Mouse (Mus musculus): ENCODE data around the gene Glp2r. TPM values are rescaled to one million over a fixed set of nuclear protein-coding genes. Genes with fewer than 3 reads are reported as not detected.

Gene Glp2r
- polyA plus RNA-seq, 1 experiment from 2014 or later, result not detected

- H3K4me3 ChIP-seq (replicated peaks; ENCODE audit: low read length), result no peak overlapping the region
Observed at GRCm38 (mm10) chr11:67670031-67670430, 100.9 kb downstream of the Glp2r start.

GRCm38 (mm10) chr11:67668460-67669007 is 102.4 kb downstream of the Glp2r start:
- no peak overlapping the region for H3K4me3 ChIP-seq (replicated peaks; ENCODE audit: low read length)
- 89% methylated on average over 3 of the region's 3 CpGs for WGBS
- H3K27me3 ChIP-seq (ENCODE audit: control insufficient read depth, insufficient read depth, low read length), result no peaks in the 10 kb centered on the region
- H3K9me3 ChIP-seq (ENCODE audit: control insufficient read depth, low read length), result no peaks in the 10 kb centered on the region
- H3K4me1 ChIP-seq (replicated peaks; ENCODE audit: control insufficient read depth, insufficient read depth, low read length), result no peaks in the 10 kb centered on the region
- ATAC-seq (ENCODE audit: low FRiP score) (no peak), DNase-seq (ENCODE audit: low spot score) (no peak)
- no peak overlapping the region for H3K9ac ChIP-seq
- H3K36me3 ChIP-seq (replicated peaks; ENCODE audit: control insufficient read depth, insufficient read depth), result no peaks in the 10 kb centered on the region
- no peak overlapping the region for H3K4me2 ChIP-seq (replicated peaks)
- H3K27ac ChIP-seq, result no peak overlapping the region

More at GRCm38 (mm10) chr11:67670031-67670430, 100.9 kb downstream of the Glp2r start:
- Histone ChIP-seq H3K27me3 (ENCODE audit: control insufficient read depth, insufficient read depth, low read length) (no peaks in the 10 kb centered on the region), H3K4me2 (replicated peaks) (no peak overlapping the region), H3K9ac (no peak overlapping the region), H3K4me1 (replicated peaks; ENCODE audit: control insufficient read depth, insufficient read depth, low read length) (no peaks in the 10 kb centered on the region), H3K27ac (no peak overlapping the region), H3K9me3 (ENCODE audit: control insufficient read depth, low read length) (no peaks in the 10 kb centered on the region), H3K36me3 (replicated peaks; ENCODE audit: control insufficient read depth, insufficient read depth) (no peaks in the 10 kb centered on the region)
- DNase-seq (ENCODE audit: low spot score), result no peak
- ATAC-seq (ENCODE audit: low FRiP score), result no peak
- WGBS, result over 99% methylated on average over 6 of the region's 6 CpGs

GRCm38 (mm10) chr11:67667531-67668332 is 103.2 kb downstream of the Glp2r start:
- Histone ChIP-seq H3K27me3 (ENCODE audit: control insufficient read depth, insufficient read depth, low read length) (no peaks in the 10 kb centered on the region), H3K9me3 (ENCODE audit: control insufficient read depth, low read length) (no peaks in the 10 kb centered on the region), H3K9ac (no peak overlapping the region), H3K4me2 (replicated peaks) (no peak overlapping the region), H3K27ac (no peak overlapping the region), H3K36me3 (replicated peaks; ENCODE audit: control insufficient read depth, insufficient read depth) (no peaks in the 10 kb centered on the region), H3K4me1 (replicated peaks; ENCODE audit: control insufficient read depth, insufficient read depth, low read length) (no peaks in the 10 kb centered on the region), H3K4me3 (replicated peaks; ENCODE audit: low read length) (no peak overlapping the region)
- WGBS, result 77% methylated on average over 13 of the region's 13 CpGs
- peak; percentile 51; the same call in 1 of the 2 replicates for ATAC-seq (ENCODE audit: low FRiP score)
- DNase-seq (ENCODE audit: low spot score), result peak; percentile 50

- DNase-seq (ENCODE audit: low spot score) (no peak), ATAC-seq (ENCODE audit: low FRiP score) (no peak)
- Histone ChIP-seq H3K9me3 (ENCODE audit: control insufficient read depth, low read length) (no peaks in the 10 kb centered on the region), H3K27ac (no peak overlapping the region), H3K36me3 (replicated peaks; ENCODE audit: control insufficient read depth, insufficient read depth) (no peaks in the 10 kb centered on the region), H3K4me1 (replicated peaks; ENCODE audit: control insufficient read depth, insufficient read depth, low read length) (no peaks in the 10 kb centered on the region), H3K4me3 (replicated peaks; ENCODE audit: low read length) (no peak overlapping the region), H3K4me2 (replicated peaks) (no peak overlapping the region), H3K9ac (no peak overlapping the region), H3K27me3 (ENCODE audit: control insufficient read depth, insufficient read depth, low read length) (no peaks in the 10 kb centered on the region)
- WGBS, result 83% methylated on average over 5 of the region's 5 CpGs
Observed at GRCm38 (mm10) chr11:67666129-67666528, 104.8 kb downstream of the Glp2r start.

- Histone ChIP-seq H3K9me3 (ENCODE audit: control insufficient read depth, low read length) (no peaks in the 10 kb centered on the region), H3K36me3 (replicated peaks; ENCODE audit: control insufficient read depth, insufficient read depth) (no peaks in the 10 kb centered on the region), H3K9ac (no peak overlapping the region), H3K27me3 (ENCODE audit: control insufficient read depth, insufficient read depth, low read length) (no peaks in the 10 kb centered on the region), H3K4me2 (replicated peaks) (no peak overlapping the region), H3K27ac (no peak overlapping the region), H3K4me1 (replicated peaks; ENCODE audit: control insufficient read depth, insufficient read depth, low read length) (no peaks in the 10 kb centered on the region), H3K4me3 (replicated peaks; ENCODE audit: low read length) (no peak overlapping the region)
- ATAC-seq (ENCODE audit: low FRiP score), result no peak
- 90% methylated on average over 6 of the region's 6 CpGs for WGBS
- DNase-seq (ENCODE audit: low spot score), result no peak
Observed at GRCm38 (mm10) chr11:67664918-67665317, 106.0 kb downstream of the Glp2r start.

GRCm38 (mm10) chr11:67664261-67664660 is 106.7 kb downstream of the Glp2r start:
- Histone ChIP-seq H3K9me3 (ENCODE audit: control insufficient read depth, low read length) (no peaks in the 10 kb centered on the region), H3K36me3 (replicated peaks; ENCODE audit: control insufficient read depth, insufficient read depth) (no peaks in the 10 kb centered on the region), H3K4me1 (replicated peaks; ENCODE audit: control insufficient read depth, insufficient read depth, low read length) (no peaks in the 10 kb centered on the region), H3K27me3 (ENCODE audit: control insufficient read depth, insufficient read depth, low read length) (no peaks in the 10 kb centered on the region), H3K9ac (no peak overlapping the region), H3K4me2 (replicated peaks) (no peak overlapping the region), H3K4me3 (replicated peaks; ENCODE audit: low read length) (no peak overlapping the region), H3K27ac (no peak overlapping the region)
- no peak for DNase-seq (ENCODE audit: low spot score)
- no peak for ATAC-seq (ENCODE audit: low FRiP score)
- 90% methylated on average over 3 of the region's 3 CpGs for WGBS

- no peak overlapping the region for H3K27ac ChIP-seq
- no peaks in the 10 kb centered on the region for H3K9me3 ChIP-seq (ENCODE audit: control insufficient read depth, low read length)
- ATAC-seq (ENCODE audit: low FRiP score) (no peak), DNase-seq (ENCODE audit: low spot score) (no peak)
- H3K4me1 ChIP-seq (replicated peaks; ENCODE audit: control insufficient read depth, insufficient read depth, low read length), result no peaks in the 10 kb centered on the region
- no peak overlapping the region for H3K4me2 ChIP-seq (replicated peaks)
- H3K27me3 ChIP-seq (ENCODE audit: control insufficient read depth, insufficient read depth, low read length), result no peaks in the 10 kb centered on the region
- H3K36me3 ChIP-seq (replicated peaks; ENCODE audit: control insufficient read depth, insufficient read depth), result no peaks in the 10 kb centered on the region
- 95% methylated on average over 4 of the region's 4 CpGs for WGBS
- H3K9ac ChIP-seq, result no peak overlapping the region
- H3K4me3 ChIP-seq (replicated peaks; ENCODE audit: low read length), result no peak overlapping the region
Observed at GRCm38 (mm10) chr11:67663437-67663836, 107.5 kb downstream of the Glp2r start.

GRCm38 (mm10) chr11:67661465-67661864 is 109.5 kb downstream of the Glp2r start:
- Histone ChIP-seq H3K27me3 (ENCODE audit: control insufficient read depth, insufficient read depth, low read length) (no peaks in the 10 kb centered on the region), H3K4me1 (replicated peaks; ENCODE audit: control insufficient read depth, insufficient read depth, low read length) (no peaks in the 10 kb centered on the region), H3K9ac (no peak overlapping the region), H3K27ac (no peak overlapping the region), H3K4me3 (replicated peaks; ENCODE audit: low read length) (no peak overlapping the region), H3K9me3 (ENCODE audit: control insufficient read depth, low read length) (no peaks in the 10 kb centered on the region), H3K4me2 (replicated peaks) (no peak overlapping the region), H3K36me3 (replicated peaks; ENCODE audit: control insufficient read depth, insufficient read depth) (no peaks in the 10 kb centered on the region)
- ATAC-seq (ENCODE audit: low FRiP score) (no peak), DNase-seq (ENCODE audit: low spot score) (no peak)
- WGBS, result 93% methylated on average over 8 of the region's 8 CpGs

GRCm38 (mm10) chr11:67657685-67658382 is 113.1 kb downstream of the Glp2r start:
- Histone ChIP-seq H3K9me3 (ENCODE audit: control insufficient read depth, low read length) (no peaks in the 10 kb centered on the region), H3K36me3 (replicated peaks; ENCODE audit: control insufficient read depth, insufficient read depth) (no peaks in the 10 kb centered on the region), H3K4me1 (replicated peaks; ENCODE audit: control insufficient read depth, insufficient read depth, low read length) (peaks cover 2% of the 10 kb centered on the region; the same call in 1 of the 2 replicates), H3K4me3 (replicated peaks; ENCODE audit: low read length) (no peak overlapping the region), H3K27ac (no peak overlapping the region), H3K4me2 (replicated peaks) (no peak overlapping the region), H3K9ac (no peak overlapping the region), H3K27me3 (ENCODE audit: control insufficient read depth, insufficient read depth, low read length) (no peaks in the 10 kb centered on the region)
- ATAC-seq (ENCODE audit: low FRiP score) (peak; percentile 46; the same call in 1 of the 2 replicates), DNase-seq (ENCODE audit: low spot score) (peak; percentile 76)
- 50% methylated on average over 11 of the region's 11 CpGs for WGBS

All from hindbrain, embryonic 14.5 days (tissue).